Mouse (Mus musculus) bone marrow macrophage, adult 2 months (primary cell): Measurements from ENCODE around the gene Afmid.

Source experiments
- CTCF ChIP-seq: IDR thresholded peaks from 2 replicates; pipeline ENCODE4 v1.5.1; 2012; ENCODE audit warnings: low read depth, mild to moderate bottlenecking, low read length, moderate library complexity
- POLR2A ChIP-seq: IDR thresholded peaks from 2 replicates; pipeline ENCODE4 v1.6.1; 2012; ENCODE audit warnings: mild to moderate bottlenecking, low read depth, low read length, borderline replicate concordance

- TF ChIP-seq CTCF (no peak), POLR2A (no peak)
Measured at GRCm38 (mm10) chr11:117829671-117830215, 4.0 kb downstream of the Afmid start.
